Mouse (Mus musculus): Measurements from ENCODE around the gene Tbx21. TPM values are rescaled to one million over a fixed set of nuclear protein-coding genes. Genes with fewer than 3 reads are reported as not detected.

Gene Tbx21
- total RNA-seq, 1 experiment, result 0.27 TPM

GRCm38 (mm10) chr11:97071129-97071528, 44.0 kb downstream of the Tbx21 start:
- no peak overlapping the region for H3K4me3 ChIP-seq (ENCODE audit: insufficient read depth in 1 of 2, low read depth in 1 of 2, low read length in 2 of 2, poor library complexity in 1 of 2, severe bottlenecking in 1 of 2)
- in situ Hi-C loops (cut with MboI; ENCODE audit: low sequenced_read_pairs in 2 of 2, unreplicated experiment in 2 of 2), result no loop called here

GRCm38 (mm10) chr11:97069770-97070169, 45.4 kb downstream of the Tbx21 start:
- H3K36me3 ChIP-seq (ENCODE audit: control insufficient read depth, insufficient read depth, low read length, poor library complexity, severe bottlenecking), result peaks cover 8% of the 10 kb centered on the region; the same call in 1 of the 2 replicates
- H3K4me1 ChIP-seq (ENCODE audit: control insufficient read depth in 2 of 2, insufficient read depth in 2 of 2, low read length in 2 of 2, poor library complexity in 1 of 2), result peaks cover 0 to 17% of the 10 kb centered on the region in 2 experiments; a peak in 1 of 4 replicates
- TF ChIP-seq MAFK (IDR thresholded peaks at IDR 0.05; ENCODE audit: insufficient read depth, low read depth, low read length) (no peak), HCFC1 (IDR thresholded peaks at IDR 0.05; ENCODE audit: borderline replicate concordance, insufficient read depth, low read length) (no peak), CHD2 (IDR thresholded peaks at IDR 0.05; ENCODE audit: low read depth, low read length) (no peak), ZNF384 (IDR thresholded peaks at IDR 0.05; ENCODE audit: low read depth, low read length) (no peak), ZC3H11A (IDR thresholded peaks at IDR 0.05; ENCODE audit: borderline replicate concordance, low read depth, low read length) (no peak)
- H3K4me3 ChIP-seq (ENCODE audit: insufficient read depth in 1 of 2, low read depth in 1 of 2, low read length in 2 of 2, poor library complexity in 1 of 2, severe bottlenecking in 1 of 2), result no peak overlapping the region
- in situ Hi-C loops (cut with MboI; ENCODE audit: low sequenced_read_pairs in 2 of 2, unreplicated experiment in 2 of 2), result no loop called here
- no peaks in the 10 kb centered on the region for H3K9me3 ChIP-seq (ENCODE audit: control insufficient read depth, insufficient read depth, low read depth, low read length)
- H3K9ac ChIP-seq (ENCODE audit: insufficient read depth, low read depth, low read length, poor library complexity, severe bottlenecking), result no peak overlapping the region
- no peak overlapping the region for H3K27ac ChIP-seq (ENCODE audit: insufficient read depth, low read depth, low read length, poor library complexity, severe bottlenecking)
- no peak for DNase-seq (ENCODE audit: low read depth, low spot score)

More at GRCm38 (mm10) chr11:97071129-97071528, 44.0 kb downstream of the Tbx21 start:
- Histone ChIP-seq H3K27ac (ENCODE audit: insufficient read depth, low read depth, low read length, poor library complexity, severe bottlenecking) (no peak overlapping the region), H3K9ac (ENCODE audit: insufficient read depth, low read depth, low read length, poor library complexity, severe bottlenecking) (no peak overlapping the region), H3K36me3 (ENCODE audit: control insufficient read depth, insufficient read depth, low read length, poor library complexity, severe bottlenecking) (peaks cover 8% of the 10 kb centered on the region; the same call in 1 of the 2 replicates), H3K4me1 (ENCODE audit: control insufficient read depth in 2 of 2, insufficient read depth in 2 of 2, low read length in 2 of 2, poor library complexity in 1 of 2) (peaks cover 0 to 9% of the 10 kb centered on the region in 2 experiments; a peak in 1 of 4 replicates), H3K9me3 (ENCODE audit: control insufficient read depth, insufficient read depth, low read depth, low read length) (no peaks in the 10 kb centered on the region)
- DNase-seq (ENCODE audit: low read depth, low spot score), result no peak
- no peak for TF ChIP-seq CHD2 (IDR thresholded peaks at IDR 0.05; ENCODE audit: low read depth, low read length)
- no peak for TF ChIP-seq HCFC1 (IDR thresholded peaks at IDR 0.05; ENCODE audit: borderline replicate concordance, insufficient read depth, low read length)
- no peak for TF ChIP-seq ZNF384 (IDR thresholded peaks at IDR 0.05; ENCODE audit: low read depth, low read length)
- TF ChIP-seq ZC3H11A (IDR thresholded peaks at IDR 0.05; ENCODE audit: borderline replicate concordance, low read depth, low read length), result no peak
- TF ChIP-seq MAFK (IDR thresholded peaks at IDR 0.05; ENCODE audit: insufficient read depth, low read depth, low read length), result no peak

- H3K4me3 ChIP-seq (ENCODE audit: insufficient read depth in 1 of 2, low read depth in 1 of 2, low read length in 2 of 2, poor library complexity in 1 of 2, severe bottlenecking in 1 of 2), result no peak overlapping the region
- H3K9me3 ChIP-seq (ENCODE audit: control insufficient read depth, insufficient read depth, low read depth, low read length), result no peaks in the 10 kb centered on the region
- no peak overlapping the region for H3K27ac ChIP-seq (ENCODE audit: insufficient read depth, low read depth, low read length, poor library complexity, severe bottlenecking)
- no peak overlapping the region for H3K9ac ChIP-seq (ENCODE audit: insufficient read depth, low read depth, low read length, poor library complexity, severe bottlenecking)
- TF ChIP-seq HCFC1 (IDR thresholded peaks at IDR 0.05; ENCODE audit: borderline replicate concordance, insufficient read depth, low read length) (no peak), CHD2 (IDR thresholded peaks at IDR 0.05; ENCODE audit: low read depth, low read length) (no peak), MAFK (IDR thresholded peaks at IDR 0.05; ENCODE audit: insufficient read depth, low read depth, low read length) (no peak), ZNF384 (IDR thresholded peaks at IDR 0.05; ENCODE audit: low read depth, low read length) (no peak)
- in situ Hi-C loops (cut with MboI; ENCODE audit: low sequenced_read_pairs in 2 of 2, unreplicated experiment in 2 of 2), result no loop called here
- no peak for DNase-seq (ENCODE audit: low read depth, low spot score)
- H3K36me3 ChIP-seq (ENCODE audit: control insufficient read depth, insufficient read depth, low read length, poor library complexity, severe bottlenecking), result peaks cover 8% of the 10 kb centered on the region; the same call in 1 of the 2 replicates
- peaks cover 0 to 17% of the 10 kb centered on the region in 2 experiments; a peak in 1 of 4 replicates for H3K4me1 ChIP-seq (ENCODE audit: control insufficient read depth in 2 of 2, insufficient read depth in 2 of 2, low read length in 2 of 2, poor library complexity in 1 of 2)
Observed at GRCm38 (mm10) chr11:97069333-97069732, 45.8 kb downstream of the Tbx21 start.

- H3K9me3 ChIP-seq (ENCODE audit: control insufficient read depth, insufficient read depth, low read depth, low read length), result no peaks in the 10 kb centered on the region
- in situ Hi-C loops (cut with MboI; ENCODE audit: low sequenced_read_pairs in 2 of 2, unreplicated experiment in 2 of 2), result no loop called here
- H3K4me3 ChIP-seq (ENCODE audit: insufficient read depth in 1 of 2, low read depth in 1 of 2, low read length in 2 of 2, poor library complexity in 1 of 2, severe bottlenecking in 1 of 2), result peak overlapping the region; percentile 63 to 64
- peaks cover 0 to 17% of the 10 kb centered on the region in 2 experiments; a peak in 1 of 4 replicates for H3K4me1 ChIP-seq (ENCODE audit: control insufficient read depth in 2 of 2, insufficient read depth in 2 of 2, low read length in 2 of 2, poor library complexity in 1 of 2)
- no peak overlapping the region for H3K27ac ChIP-seq (ENCODE audit: insufficient read depth, low read depth, low read length, poor library complexity, severe bottlenecking)
- H3K36me3 ChIP-seq (ENCODE audit: control insufficient read depth, insufficient read depth, low read length, poor library complexity, severe bottlenecking), result peaks cover 8% of the 10 kb centered on the region; the same call in 1 of the 2 replicates
- TF ChIP-seq HCFC1 (IDR thresholded peaks at IDR 0.05; ENCODE audit: borderline replicate concordance, insufficient read depth, low read length) (0 out of 2 replicates have a peak, but pooled peaks have one; percentile 42), MAFK (IDR thresholded peaks at IDR 0.05; ENCODE audit: insufficient read depth, low read depth, low read length) (no peak), ZNF384 (IDR thresholded peaks at IDR 0.05; ENCODE audit: low read depth, low read length) (no peak), ZC3H11A (IDR thresholded peaks at IDR 0.05; ENCODE audit: borderline replicate concordance, low read depth, low read length) (no peak), CHD2 (IDR thresholded peaks at IDR 0.05; ENCODE audit: low read depth, low read length) (no peak)
- H3K9ac ChIP-seq (ENCODE audit: insufficient read depth, low read depth, low read length, poor library complexity, severe bottlenecking), result peak overlapping the region; percentile 48
- DNase-seq (ENCODE audit: low read depth, low spot score), result peak; percentile 88
Observed at GRCm38 (mm10) chr11:97066656-97067360, 48.3 kb downstream of the Tbx21 start.
